Comparison of ENCODE assay signal across 8 mouse cellular contexts in the genomic region with DNA sequence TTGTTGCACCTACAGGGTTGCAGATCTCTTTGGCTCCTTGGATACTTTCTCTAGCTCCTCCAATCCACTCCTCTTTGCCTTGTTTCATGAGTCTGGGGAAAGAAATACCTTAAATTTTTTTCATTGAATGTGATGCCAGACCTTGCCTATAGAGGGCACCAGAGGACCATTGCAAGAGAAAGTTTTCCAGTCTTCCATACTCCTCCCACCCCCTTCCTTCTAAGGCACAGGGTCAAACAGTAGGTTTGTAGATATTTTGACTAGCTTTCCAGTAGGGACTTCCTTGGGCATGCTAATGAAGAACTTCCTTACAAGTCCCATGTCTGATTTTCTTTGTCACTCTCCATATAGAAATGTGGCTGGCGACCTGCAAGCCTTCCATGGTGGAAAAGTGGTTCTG.
A peak's percentile ranks its signal among the peaks of the same experiment; 100 is the strongest.
DNase-seq lines count a peak whose midpoint lies in the region; ATAC-seq and TF ChIP-seq lines count a peak whose summit lies in the region.

No protein-coding gene starts in this region.

- peak; percentile 60; the same call in 1 of the 2 replicates for ATAC-seq in lung, embryonic 14.5 days (ENCODE audit: insufficient read depth)
- ATAC-seq in neural tube, embryonic 11.5 days (ENCODE audit: insufficient read depth, low FRiP score, low TSS enrichment): peak; percentile 65

- H3K9ac ChIP-seq in lung, embryonic 14.5 days: no peak overlapping the region
- no peak overlapping the region for H3K9ac ChIP-seq in neural tube, embryonic 11.5 days (ENCODE audit: low read length)

- no peak overlapping the region for H3K27ac ChIP-seq in lung, embryonic 14.5 days (ENCODE audit: low read depth)
- no peak overlapping the region for H3K27ac ChIP-seq in neural tube, embryonic 11.5 days (ENCODE audit: low read depth, low read length)

- 52% methylated on average over 1 of the region's 1 CpGs for WGBS in lung, embryonic 14.5 days
- WGBS in neural tube, embryonic 11.5 days: 72% methylated on average over 1 of the region's 1 CpGs

- H3K9me3 ChIP-seq in lung, embryonic 14.5 days (ENCODE audit: low read depth, low read length): no peaks in the 10 kb centered on the region
- H3K9me3 ChIP-seq in neural tube, embryonic 11.5 days (ENCODE audit: control insufficient read depth, low read length): no peaks in the 10 kb centered on the region

- H3K4me2 ChIP-seq in lung, embryonic 14.5 days: no peak overlapping the region
- H3K4me2 ChIP-seq in neural tube, embryonic 11.5 days (ENCODE audit: low read depth): no peak overlapping the region

- no peaks in the 10 kb centered on the region for H3K4me1 ChIP-seq in lung, embryonic 14.5 days (ENCODE audit: insufficient read depth)
- H3K4me1 ChIP-seq in neural tube, embryonic 11.5 days (ENCODE audit: control insufficient read depth, insufficient read depth, low read length): no peaks in the 10 kb centered on the region

- no peak overlapping the region for H3K4me3 ChIP-seq in lung, embryonic 14.5 days (ENCODE audit: low read depth, low read length)
- no peak overlapping the region for H3K4me3 ChIP-seq in neural tube, embryonic 11.5 days (ENCODE audit: low read depth, low read length)

- no peaks in the 10 kb centered on the region for H3K36me3 ChIP-seq in lung, embryonic 14.5 days (ENCODE audit: insufficient read depth)
- no peaks in the 10 kb centered on the region for H3K36me3 ChIP-seq in neural tube, embryonic 11.5 days (ENCODE audit: control insufficient read depth, insufficient read depth, low read length)

- peak; percentile 4 for DNase-seq in cerebellum, adult 9-10 months
- no peak for DNase-seq in cerebellum, adult 11 months
- DNase-seq in lung, embryonic 14.5 days: peak; percentile 76
- DNase-seq in lung, postnatal 14 days: no peak
- peak; percentile 72 for DNase-seq in embryo, embryonic 9.5 days (ENCODE audit: extremely low spot score)
- peak; percentile 47 to 50 for DNase-seq in layer of hippocampus, postnatal 10 days (ENCODE audit: low spot score in 2 of 2)
- peak; percentile 53 for DNase-seq in neural tube, embryonic 11.5 days (ENCODE audit: low spot score)
- DNase-seq in thymus, postnatal 36 days: no peak

- no peaks in the 10 kb centered on the region for H3K27me3 ChIP-seq in lung, embryonic 14.5 days (ENCODE audit: insufficient read depth, low read length)
- H3K27me3 ChIP-seq in neural tube, embryonic 11.5 days (ENCODE audit: control insufficient read depth, insufficient read depth, low read length): no peaks in the 10 kb centered on the region

- peak; percentile 82 for TF ChIP-seq CTCF in lung, embryonic 14.5 days (IDR thresholded peaks at IDR 0.05; ENCODE audit: low read depth)

Comparison
In these comparisons a context has a peak if more than half of its experiments do, and no peak if none do; other contexts are left out.
1. DNase-seq: peak in cerebellum, adult 9-10 months (single experiment), lung, embryonic 14.5 days (single experiment), embryo, embryonic 9.5 days (single experiment), layer of hippocampus, postnatal 10 days (2 of 2) and neural tube, embryonic 11.5 days (single experiment); none in cerebellum, adult 11 months (single experiment), lung, postnatal 14 days (single experiment) and thymus, postnatal 36 days (0 of 2).